Mouse (Mus musculus) embryonic facial prominence, embryonic 13.5 days (tissue): ENCODE measurements around the gene Tesk1. TPM values are rescaled to one million over a fixed set of nuclear protein-coding genes. Genes with fewer than 3 reads are reported as not detected.
"Not testable (repeated sequence)": the region's sequence is repeated elsewhere in the genome, so short reads cannot be mapped to it uniquely, and the experiment has no call there.

Source experiments
- ATAC-seq: fragments of 200-750 bp; cut with Nextera tagmentation; 2 replicates; pipeline ENCODE4 v1.8.0; 2017; ENCODE audit warnings: low read depth; ENCODE audit not compliant: insufficient number of reproducible peaks, insufficient read depth, low FRiP score, low TSS enrichment
- H3K27ac ChIP-seq: fragments of 300-500 bp; sonication (generic); 2 replicates; pipeline ENCODE4 v1.5.1; 2015; ENCODE audit warnings: moderate library complexity, mild to moderate bottlenecking, inconsistent platforms
- H3K27me3 ChIP-seq: fragments of 300-500 bp; sonication (generic); 2 replicates; pipeline ENCODE4 v1.6.1; 2015; ENCODE audit warnings: mild to moderate bottlenecking, inconsistent platforms
- H3K36me3 ChIP-seq: fragments of 300-500 bp; sonication (generic); 2 replicates; pipeline ENCODE4 v1.6.1; 2015; ENCODE audit warnings: mild to moderate bottlenecking, inconsistent platforms
- H3K4me1 ChIP-seq: fragments of 300-500 bp; sonication (generic); 2 replicates; pipeline ENCODE4 v1.6.1; 2015; ENCODE audit warnings: inconsistent platforms
- H3K4me2 ChIP-seq: fragments of 300-500 bp; sonication (generic); 2 replicates; pipeline ENCODE4 v1.6.1; 2015; ENCODE audit warnings: moderate library complexity, mild to moderate bottlenecking, inconsistent platforms
- H3K4me3 ChIP-seq: fragments of 300-500 bp; sonication (generic); 2 replicates; pipeline ENCODE4 v1.5.1; 2015; ENCODE audit warnings: mild to moderate bottlenecking, inconsistent platforms
- H3K9ac ChIP-seq: fragments of 300-500 bp; sonication (generic); 2 replicates; pipeline ENCODE4 v1.6.1; 2015; ENCODE audit warnings: mild to moderate bottlenecking, inconsistent platforms
- H3K9me3 ChIP-seq: fragments of 300-500 bp; sonication (generic); 2 replicates; pipeline ENCODE4 v1.6.1; 2016; ENCODE audit warnings: inconsistent platforms
- WGBS: fragments of 180-500 bp; shearing (Covaris S2); methylation state at CpG from one replicate; pipeline ENCODE4 v1.1.7; 2015; ENCODE audit warnings: mixed read lengths; 5-methylcytosine and 5-hydroxymethylcytosine counted together
- polyA plus RNA-seq: library from polyadenylated mRNA; unstranded; fragments of >200 nt; fragmentation: Nextera tagmentation; extraction: Ambion mirVana; gene quantifications from 2 replicates; pipeline ENCODE4 v1.2.1, GENCODE M21; 2015

The Tesk1 gene
- polyA plus RNA-seq, 1 experiment from 2014 or later: 7.0 TPM

DNA sequence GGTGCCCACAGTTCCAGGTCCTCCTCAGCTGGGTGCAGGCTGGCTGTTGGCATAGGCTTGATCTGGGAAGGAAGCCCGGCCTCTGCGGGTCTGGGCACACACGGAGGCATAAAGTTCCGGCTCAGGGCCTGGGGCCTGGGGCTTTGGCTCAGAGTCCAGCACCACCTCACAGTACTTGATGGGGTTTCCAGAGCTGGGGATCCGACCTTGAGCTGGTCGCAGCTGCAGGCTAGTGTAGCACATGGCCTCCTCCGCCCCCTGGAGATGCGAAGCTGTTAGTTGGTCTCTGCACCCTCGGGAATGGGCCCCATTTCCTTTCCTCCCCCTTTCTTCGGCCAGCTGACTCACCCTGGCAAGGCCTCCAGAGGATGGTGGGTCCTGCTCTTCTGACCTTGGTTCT lies 40.9 kb downstream of the Tesk1 start:
- ATAC-seq: no peak
- no peaks in the 10 kb centered on the region for H3K27me3 ChIP-seq
- no peak overlapping the region for H3K9ac ChIP-seq
- no peaks in the 10 kb centered on the region for H3K9me3 ChIP-seq
- H3K4me3 ChIP-seq: no peak overlapping the region
- no peaks in the 10 kb centered on the region for H3K36me3 ChIP-seq
- no peak overlapping the region for H3K4me2 ChIP-seq
- H3K27ac ChIP-seq: no peak overlapping the region
- WGBS: 73% methylated on average over 10 of the region's 10 CpGs
- 0 out of 2 replicates have a peak, but pooled peaks cover 3% of the 10 kb centered on the region for H3K4me1 ChIP-seq

DNA sequence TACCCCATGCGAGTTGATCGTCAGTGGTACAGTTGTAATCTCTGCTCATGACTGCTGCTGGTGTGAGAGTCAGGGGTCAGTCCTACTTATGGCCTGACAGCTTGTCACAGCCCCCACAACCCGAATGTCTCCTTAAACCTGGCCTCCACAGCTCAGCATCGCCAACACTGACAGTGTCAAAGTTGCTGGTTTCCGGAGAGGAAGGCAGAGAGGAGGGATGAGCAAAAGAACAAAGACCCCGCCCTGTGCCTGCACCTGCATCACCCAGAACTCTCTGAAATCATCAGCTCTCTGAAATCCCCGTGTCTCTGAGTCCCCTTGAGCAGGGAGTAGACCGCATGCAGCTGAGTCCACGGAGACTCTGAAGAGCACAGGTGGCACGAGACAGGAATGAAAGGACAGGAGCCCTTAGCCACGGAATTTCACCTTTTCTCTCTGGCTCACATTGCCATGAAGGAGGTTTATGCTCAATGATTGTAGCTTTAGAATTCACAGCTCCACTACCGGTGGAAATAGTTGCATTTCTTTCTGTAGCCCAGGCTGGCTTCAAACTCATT lies 41.9 kb downstream of the Tesk1 start, which contains the start of gene Sit1:
Gene Sit1 (minus strand): TSS at position 200 of the 557 bp plus-strand sequence.
- no peaks in the 10 kb centered on the region for H3K27me3 ChIP-seq
- H3K36me3 ChIP-seq: no peaks in the 10 kb centered on the region
- H3K27ac ChIP-seq: no peak within 1 kb of the TSS
- H3K4me1 ChIP-seq: no peaks in the 10 kb centered on the region
- 58% methylated on average over 12 of the region's 12 CpGs for WGBS
- no peak within 1 kb of the TSS for H3K4me2 ChIP-seq
- no peak within 1 kb of the TSS for H3K4me3 ChIP-seq
- no peak within 1 kb of the TSS for H3K9ac ChIP-seq
- no peak for ATAC-seq
- no peaks in the 10 kb centered on the region for H3K9me3 ChIP-seq

DNA sequence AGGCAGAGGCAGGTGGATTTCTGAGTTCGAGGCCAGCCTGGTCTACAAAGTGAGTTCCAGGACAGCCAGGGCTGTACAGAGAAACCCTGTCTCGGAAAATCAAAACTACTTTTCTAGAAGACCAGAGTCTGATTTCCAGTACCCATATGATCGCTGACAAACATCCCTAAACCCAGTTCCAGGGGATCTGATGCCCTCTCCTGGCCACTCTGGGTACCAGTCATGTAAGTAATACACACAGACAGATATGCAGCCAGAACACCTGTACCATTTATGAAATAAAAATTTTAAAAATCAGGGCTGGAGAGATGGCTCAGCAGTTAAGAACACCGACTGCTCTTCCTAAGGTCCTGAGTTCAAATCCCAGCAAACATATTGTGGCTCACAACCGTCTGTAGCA lies 43.9 kb downstream of the Tesk1 start:
- H3K9me3 ChIP-seq, H3K4me3 ChIP-seq, ATAC-seq, H3K27me3 ChIP-seq, H3K9ac ChIP-seq, H3K4me2 ChIP-seq, H3K27ac ChIP-seq, H3K4me1 ChIP-seq, H3K36me3 ChIP-seq: not testable (repeated sequence)
- 88% methylated on average over 5 of the region's 5 CpGs for WGBS

DNA sequence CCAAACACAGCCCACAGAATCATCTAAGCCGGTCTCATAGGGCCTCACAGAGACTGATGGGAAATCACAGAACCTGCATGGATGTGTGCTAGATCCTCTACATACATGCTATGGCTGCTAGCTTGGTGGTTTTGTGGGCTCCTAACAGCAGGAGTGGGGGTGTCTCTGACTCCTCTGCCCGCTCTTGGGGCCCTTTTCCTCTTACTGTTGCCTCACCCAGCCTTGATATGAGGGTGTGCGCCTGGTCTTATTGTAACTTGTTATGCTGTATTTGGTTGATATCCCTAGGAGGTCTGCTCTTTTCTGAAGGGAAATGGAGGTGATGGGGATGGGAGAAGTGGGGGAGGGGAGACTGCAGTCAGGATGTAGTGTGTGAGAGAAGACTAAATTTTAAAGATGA lies 47.9 kb downstream of the Tesk1 start:
- no peak for ATAC-seq
- H3K27ac ChIP-seq: no peak overlapping the region
- H3K36me3 ChIP-seq: no peaks in the 10 kb centered on the region
- peaks cover 5% of the 10 kb centered on the region for H3K4me1 ChIP-seq
- H3K27me3 ChIP-seq: no peaks in the 10 kb centered on the region
- H3K9ac ChIP-seq: no peak overlapping the region
- WGBS: 92% methylated on average over 3 of the region's 3 CpGs
- H3K4me3 ChIP-seq: no peak overlapping the region
- no peaks in the 10 kb centered on the region for H3K9me3 ChIP-seq
- H3K4me2 ChIP-seq: no peak overlapping the region

DNA sequence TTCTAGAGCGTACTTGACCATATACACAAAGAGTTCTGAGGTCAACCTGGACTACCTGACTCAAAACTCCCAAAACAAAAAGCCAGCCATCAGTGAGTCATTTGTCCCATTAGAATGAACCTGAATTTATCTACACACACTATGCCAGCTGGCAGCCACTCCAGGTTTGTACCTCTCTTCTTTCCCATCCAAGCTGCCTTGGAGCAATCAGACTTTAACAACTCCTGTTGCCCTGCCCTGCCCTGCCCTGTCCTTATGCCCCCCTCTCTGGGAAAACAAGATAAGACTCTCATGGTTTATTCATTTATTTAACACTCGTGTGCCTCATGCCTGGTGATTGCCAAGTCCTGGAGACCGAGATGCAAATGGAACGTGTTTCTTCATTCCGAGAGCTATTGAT lies 49.1 kb downstream of the Tesk1 start:
- WGBS: 86% methylated on average over 5 of the region's 5 CpGs
- Histone ChIP-seq H3K27ac (no peak overlapping the region), H3K36me3 (peaks cover 4% of the 10 kb centered on the region; the same call in 1 of the 2 replicates), H3K4me1 (peaks cover 11% of the 10 kb centered on the region), H3K27me3 (no peaks in the 10 kb centered on the region), H3K4me2 (no peak overlapping the region), H3K4me3 (no peak overlapping the region), H3K9me3 (no peaks in the 10 kb centered on the region), H3K9ac (no peak overlapping the region)
- ATAC-seq: no peak

DNA sequence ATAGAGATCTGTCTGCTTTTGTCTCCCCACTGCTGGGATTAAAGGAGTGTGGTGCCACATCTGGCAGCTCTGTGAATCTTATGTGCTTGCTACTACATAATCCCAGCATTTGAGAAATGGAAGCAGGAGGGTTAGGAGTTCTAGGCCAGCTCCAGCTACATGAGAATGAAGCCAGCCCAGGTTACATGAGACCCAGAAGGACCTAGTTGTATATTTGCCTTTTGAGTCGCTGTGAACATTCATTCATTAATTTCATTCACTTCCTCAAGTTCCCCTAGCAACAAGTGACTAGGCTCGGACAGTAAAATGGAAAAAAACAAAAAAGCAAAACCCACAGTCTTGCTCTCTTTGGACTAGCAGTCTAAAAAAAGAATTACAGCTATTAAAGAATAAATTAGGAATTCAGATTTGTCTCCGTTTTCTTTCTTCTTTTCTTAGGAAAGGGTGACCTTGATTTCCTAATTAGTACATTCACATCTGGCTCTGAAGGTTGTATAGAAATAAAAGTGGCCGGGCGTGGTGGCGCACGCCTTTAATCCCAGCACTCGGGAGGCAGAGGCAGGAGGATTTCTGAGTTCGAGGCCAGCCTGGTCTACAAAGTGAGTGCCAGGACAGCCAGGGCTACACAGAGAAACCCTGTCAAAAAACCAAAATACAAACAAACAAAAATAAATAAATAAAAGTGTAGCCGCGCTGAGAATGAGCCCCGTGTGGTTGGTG lies 50.5 kb downstream of the Tesk1 start:
- no peak for ATAC-seq
- WGBS: 47% methylated on average over 12 of the region's 12 CpGs
- Histone ChIP-seq H3K9ac (no peak overlapping the region), H3K4me2 (peak overlapping the region; percentile 60), H3K36me3 (peaks cover 19% of the 10 kb centered on the region), H3K27ac (peak overlapping the region; percentile 93), H3K4me3 (peak overlapping the region; percentile 70), H3K4me1 (peaks cover 19% of the 10 kb centered on the region), H3K27me3 (no peaks in the 10 kb centered on the region), H3K9me3 (no peaks in the 10 kb centered on the region)

DNA sequence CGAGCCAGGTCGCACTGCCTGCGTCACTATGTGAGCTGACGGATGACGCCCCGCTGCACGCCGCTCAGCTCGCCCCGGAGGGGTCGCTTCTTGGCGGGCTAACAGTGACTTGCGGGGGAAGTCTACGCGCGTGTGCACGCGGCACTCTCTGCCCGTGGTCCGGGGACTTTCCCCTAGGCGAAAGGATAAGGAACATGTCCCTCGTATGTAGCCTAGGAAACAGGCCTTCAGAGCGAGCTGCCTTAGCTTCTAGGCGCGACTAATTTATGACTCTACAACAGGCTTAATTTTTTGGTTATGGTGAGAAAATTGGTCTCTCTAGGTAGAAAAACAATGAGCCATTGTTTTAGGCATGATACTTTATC lies 51.1 kb downstream of the Tesk1 start, which contains the start of gene Ccdc107:
Gene Ccdc107 (plus strand): TSS at position 80 of the 365 bp plus-strand sequence.
- Histone ChIP-seq H3K9me3 (no peaks in the 10 kb centered on the region), H3K4me2 (peak within 1 kb of the TSS; percentile 60), H3K4me1 (peaks cover 25% of the 10 kb centered on the region), H3K4me3 (peak within 1 kb of the TSS; percentile 70), H3K27ac (peak within 1 kb of the TSS; percentile 93), H3K9ac (peak within 1 kb of the TSS; percentile 84), H3K36me3 (peaks cover 22% of the 10 kb centered on the region), H3K27me3 (no peaks in the 10 kb centered on the region)
- ATAC-seq: peak; percentile 96
- under 1% methylated on average over 25 of the region's 25 CpGs for WGBS

DNA sequence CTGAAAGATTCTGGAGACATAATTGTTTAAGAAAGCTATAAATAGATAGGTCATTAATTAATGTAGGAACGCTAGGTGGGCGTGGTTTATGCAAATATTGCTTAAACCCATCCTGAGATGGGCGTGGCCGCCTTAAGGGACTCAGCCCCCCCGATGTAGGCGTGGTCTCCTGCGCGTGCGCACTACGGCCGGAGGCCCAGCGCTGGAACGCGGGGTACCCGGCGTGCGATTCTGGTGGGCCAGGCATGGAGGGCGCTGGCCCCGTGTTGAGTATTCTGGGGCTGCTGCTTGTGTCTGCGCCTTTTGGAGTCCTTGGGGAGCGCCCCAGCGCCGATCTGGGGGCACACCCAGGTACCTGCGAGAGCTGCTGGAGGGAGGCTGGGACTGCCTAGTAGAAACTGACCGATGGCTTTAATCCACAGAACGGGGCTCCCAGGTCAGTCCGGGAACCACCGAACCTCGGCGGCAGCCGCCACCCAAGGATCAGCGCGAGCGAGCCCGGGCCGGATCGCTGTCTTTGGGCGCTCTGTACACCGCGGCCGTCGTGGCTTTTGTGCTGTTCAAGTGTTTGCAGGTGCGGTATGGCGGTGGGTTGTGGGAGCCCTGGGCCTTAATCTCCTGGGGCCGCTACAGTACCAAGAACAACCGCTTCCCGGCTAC lies 51.6 kb downstream of the Tesk1 start:
- ATAC-seq: peak; percentile 88
- WGBS: under 1% methylated on average over 47 of the region's 47 CpGs
- no peaks in the 10 kb centered on the region for H3K27me3 ChIP-seq

DNA sequence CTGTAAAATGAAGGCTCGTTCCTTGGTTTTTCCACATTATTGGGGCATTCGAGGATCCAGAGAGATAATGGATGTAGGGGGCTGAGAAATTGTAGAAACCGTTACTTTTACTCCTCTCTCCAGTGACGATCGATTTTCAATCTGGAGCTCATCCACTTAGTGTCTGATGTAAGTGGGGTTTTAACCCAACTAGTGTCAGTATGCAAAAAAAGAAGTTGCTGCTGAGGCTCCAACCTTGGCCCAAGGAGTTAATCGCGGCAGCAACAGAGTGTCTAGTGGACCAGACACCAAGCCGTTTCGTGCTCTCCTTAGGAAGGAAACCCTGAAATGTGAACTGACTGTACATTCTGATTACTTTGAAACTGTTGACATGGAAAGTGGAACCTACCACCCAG lies 52.1 kb downstream of the Tesk1 start:
- Histone ChIP-seq H3K4me3 (peak overlapping the region; percentile 70), H3K4me2 (peak overlapping the region; percentile 60), H3K9ac (peak overlapping the region; percentile 84), H3K9me3 (no peaks in the 10 kb centered on the region), H3K27me3 (no peaks in the 10 kb centered on the region), H3K4me1 (peaks cover 35% of the 10 kb centered on the region), H3K36me3 (peaks cover 22% of the 10 kb centered on the region), H3K27ac (peak overlapping the region; percentile 93)
- 2% methylated on average over 9 of the region's 9 CpGs for WGBS
- ATAC-seq: no peak

More for the DNA sequence above, 51.6 kb downstream of the Tesk1 start:
- peak overlapping the region; percentile 93 for H3K27ac ChIP-seq
- no peaks in the 10 kb centered on the region for H3K9me3 ChIP-seq
- peak overlapping the region; percentile 70 for H3K4me3 ChIP-seq
- peaks cover 30% of the 10 kb centered on the region for H3K4me1 ChIP-seq
- H3K9ac ChIP-seq: peak overlapping the region; percentile 84
- peak overlapping the region; percentile 60 for H3K4me2 ChIP-seq
- H3K36me3 ChIP-seq: peaks cover 22% of the 10 kb centered on the region

DNA sequence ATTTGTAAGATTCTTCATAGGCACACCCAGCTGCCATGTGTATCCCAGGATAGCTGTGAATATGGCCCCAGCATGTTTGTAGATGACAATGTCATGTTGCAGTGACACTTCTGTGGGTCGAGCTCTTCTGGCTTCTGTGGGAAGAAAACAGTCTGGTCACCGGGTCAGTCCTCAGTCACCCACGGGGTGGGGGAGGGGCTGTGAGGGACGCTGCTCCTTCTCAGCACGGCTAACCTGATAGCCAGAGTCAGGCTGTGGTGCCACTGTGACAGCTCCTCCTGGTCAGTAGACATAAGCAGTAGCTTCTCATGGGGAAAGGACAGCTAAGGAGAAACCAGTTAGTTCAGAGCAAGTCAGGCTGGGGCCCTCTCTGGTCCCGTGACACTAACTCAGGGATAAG lies 54.8 kb downstream of the Tesk1 start:
- 63% methylated on average over 6 of the region's 6 CpGs for WGBS
- H3K4me2 ChIP-seq: no peak overlapping the region
- ATAC-seq: no peak
- peaks cover 51% of the 10 kb centered on the region for H3K4me1 ChIP-seq
- peaks cover 22% of the 10 kb centered on the region for H3K36me3 ChIP-seq
- no peak overlapping the region for H3K9ac ChIP-seq
- H3K4me3 ChIP-seq: no peak overlapping the region
- no peak overlapping the region for H3K27ac ChIP-seq
- no peaks in the 10 kb centered on the region for H3K9me3 ChIP-seq
- H3K27me3 ChIP-seq: no peaks in the 10 kb centered on the region

DNA sequence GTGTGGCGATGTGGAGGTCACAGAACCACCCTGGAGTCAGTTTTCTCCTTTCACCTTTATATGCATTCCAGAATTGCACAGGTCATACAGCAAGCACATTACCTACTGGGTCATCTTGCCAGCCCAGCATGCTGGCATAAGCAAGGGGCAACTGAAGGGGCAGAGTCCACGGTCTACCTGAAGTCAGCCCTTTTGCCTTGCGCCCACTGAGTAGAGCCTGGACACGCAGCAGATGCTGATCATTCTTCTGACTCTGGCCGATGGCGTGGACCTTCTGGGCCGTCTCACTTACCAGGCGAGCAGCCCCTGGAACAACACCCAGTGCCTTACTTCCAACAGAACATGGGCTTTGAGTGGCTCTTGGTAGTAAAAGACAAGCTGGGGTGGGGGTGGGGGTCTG lies 55.7 kb downstream of the Tesk1 start:
- H3K27ac ChIP-seq: no peak overlapping the region
- ATAC-seq: no peak
- H3K9me3 ChIP-seq: no peaks in the 10 kb centered on the region
- no peak overlapping the region for H3K9ac ChIP-seq
- H3K36me3 ChIP-seq: peaks cover 22% of the 10 kb centered on the region
- H3K4me3 ChIP-seq: 0 out of 2 replicates have a peak overlapping the region, but pooled peaks have one; percentile 65
- peaks cover 51% of the 10 kb centered on the region for H3K4me1 ChIP-seq
- H3K4me2 ChIP-seq: peak overlapping the region; percentile 77
- no peaks in the 10 kb centered on the region for H3K27me3 ChIP-seq
- 90% methylated on average over 8 of the region's 8 CpGs for WGBS
